Mouse (Mus musculus) liver, embryonic 14.5 days (tissue): Measurements from ENCODE around the gene Snrnp35. TPM values are rescaled to one million over a fixed set of nuclear protein-coding genes. Genes with fewer than 3 reads are reported as not detected.

Experiments used
- ATAC-seq: fragments of 200-750 bp; cut with Nextera tagmentation; 2 replicates; pipeline ENCODE4 v1.8.0; 2017; ENCODE audit warnings: moderate number of reproducible peaks, mild to moderate bottlenecking, moderate library complexity; ENCODE audit not compliant: insufficient read depth
- DNase-seq, 3 experiments: peaks; one replicate each; pipeline ENCODE4 v3.0.0-alpha.2; 2012 to 2013; ENCODE audit warnings: low read depth in 3 of 3, low spot score in 3 of 3
- H3K27ac ChIP-seq: fragments of 300-500 bp; sonication (generic); 2 replicates; pipeline ENCODE4 v1.5.1; 2014; ENCODE audit warnings: moderate library complexity, mild to moderate bottlenecking, control low read depth, inconsistent platforms
- H3K27me3 ChIP-seq: fragments of 300-500 bp; sonication (generic); 2 replicates; pipeline ENCODE4 v1.6.1; 2014; ENCODE audit warnings: mild to moderate bottlenecking, low read length, moderate library complexity; ENCODE audit not compliant: control insufficient read depth, insufficient read depth
- H3K36me3 ChIP-seq: fragments of 300-500 bp; sonication (generic); replicated peaks from 2 replicates; pipeline ENCODE4 v1.6.1; 2014; ENCODE audit warnings: low read depth; ENCODE audit not compliant: control insufficient read depth, insufficient read depth
- H3K4me1 ChIP-seq, 2 experiments: fragments of 200-500 bp in 1 of 2; fragments of 300-500 bp in 1 of 2; sonication (generic) in 1 of 2; replicated peaks; 2 replicates each; pipeline ENCODE4 v1.6.1; 2012 to 2014; ENCODE audit warnings: antibody characterized with exemption in 1 of 2, inconsistent platforms in 1 of 2, low read length in 1 of 2; ENCODE audit not compliant: control insufficient read depth in 2 of 2, insufficient read depth in 2 of 2
- H3K4me2 ChIP-seq: fragments of 300-500 bp; sonication (generic); 2 replicates; pipeline ENCODE4 v1.6.1; 2014; ENCODE audit warnings: low read depth, mild to moderate bottlenecking, control low read depth, moderate library complexity
- H3K4me3 ChIP-seq, 2 experiments: fragments of 200-500 bp in 1 of 2; fragments of 300-500 bp in 1 of 2; sonication (generic) in 1 of 2; 2 replicates each; pipeline ENCODE4 v1.5.1; 2012 to 2014; ENCODE audit warnings: low read depth in 2 of 2, low read length in 2 of 2, mild to moderate bottlenecking in 2 of 2, control low read depth in 1 of 2, inconsistent platforms in 1 of 2, moderate library complexity in 1 of 2; ENCODE audit not compliant: insufficient read depth in 1 of 2
- H3K9ac ChIP-seq: fragments of 300-500 bp; sonication (generic); replicated peaks from 2 replicates; pipeline ENCODE4 v1.6.1; 2014; ENCODE audit warnings: mild to moderate bottlenecking, control low read depth, moderate library complexity
- H3K9me3 ChIP-seq: fragments of 300-500 bp; sonication (generic); 2 replicates; pipeline ENCODE4 v1.6.1; 2016; ENCODE audit warnings: low read length, mixed read lengths; ENCODE audit not compliant: control insufficient read depth
- CTCF ChIP-seq: IDR thresholded peaks from 2 replicates; pipeline ENCODE4 v1.5.1; 2016; ENCODE audit warnings: antibody characterized with exemption, low read depth, control low read depth
- EP300 ChIP-seq: IDR thresholded peaks from 2 replicates; pipeline ENCODE4 v1.6.1; 2016; ENCODE audit warnings: antibody characterized with exemption, low read depth
- WGBS: fragments of 180-500 bp; shearing (Covaris S2); extraction: QIAGEN DNeasy Blood & Tissue Kit; methylation state at CpG from one replicate; pipeline ENCODE4 v1.1.7; 2014; ENCODE audit not compliant: insufficient replicate concordance; 5-methylcytosine and 5-hydroxymethylcytosine counted together
- polyA plus RNA-seq, 2 experiments: library from polyadenylated mRNA; depleted of rRNA in 1 of 2; stranded (reverse) in 1 of 2; unstranded in 1 of 2; fragments of >200 nt; fragmentation: Nextera tagmentation in 1 of 2; extraction: Ambion mirVana in 1 of 2; gene quantifications; 2 replicates each; pipeline versions ENCODE4 v1.2.1 to v1.2.3; 2012 to 2014

Gene Snrnp35
- polyA plus RNA-seq, 2 experiments = 5.8 to 7.4 TPM

DNA sequence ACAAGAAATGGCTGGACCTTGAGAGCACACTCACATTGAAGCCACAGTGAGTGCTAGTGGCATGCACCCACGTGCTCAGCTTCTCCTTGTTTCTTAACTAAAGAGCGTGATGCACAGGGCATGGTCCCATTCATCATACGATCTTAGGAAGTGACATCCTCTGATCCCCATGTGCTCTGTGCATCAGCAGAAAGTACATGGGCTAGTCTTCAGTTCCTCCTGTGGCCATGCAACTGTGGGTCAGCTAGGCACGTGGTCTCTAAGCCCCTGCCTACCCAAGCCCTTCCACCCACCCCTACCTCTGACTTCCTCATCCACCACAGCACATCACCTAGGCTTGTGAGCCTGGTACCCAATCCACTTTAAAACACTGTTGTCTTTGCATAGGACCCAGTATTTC, 9.7 kb downstream of the Snrnp35 start:
- no peak for ATAC-seq
- H3K4me2 ChIP-seq = no peak overlapping the region
- H3K36me3 ChIP-seq = no peaks in the 10 kb centered on the region
- no peak overlapping the region for H3K9ac ChIP-seq
- H3K27ac ChIP-seq = no peak overlapping the region
- H3K27me3 ChIP-seq = no peaks in the 10 kb centered on the region
- no peak for TF ChIP-seq EP300
- no peak for TF ChIP-seq CTCF
- no peak for DNase-seq
- H3K9me3 ChIP-seq = no peaks in the 10 kb centered on the region
- H3K4me3 ChIP-seq = no peak overlapping the region
- peaks cover 0 to 6% of the 10 kb centered on the region in 2 experiments; a peak in 2 of 4 replicates for H3K4me1 ChIP-seq
- 63% methylated on average over 4 of the region's 4 CpGs for WGBS

DNA sequence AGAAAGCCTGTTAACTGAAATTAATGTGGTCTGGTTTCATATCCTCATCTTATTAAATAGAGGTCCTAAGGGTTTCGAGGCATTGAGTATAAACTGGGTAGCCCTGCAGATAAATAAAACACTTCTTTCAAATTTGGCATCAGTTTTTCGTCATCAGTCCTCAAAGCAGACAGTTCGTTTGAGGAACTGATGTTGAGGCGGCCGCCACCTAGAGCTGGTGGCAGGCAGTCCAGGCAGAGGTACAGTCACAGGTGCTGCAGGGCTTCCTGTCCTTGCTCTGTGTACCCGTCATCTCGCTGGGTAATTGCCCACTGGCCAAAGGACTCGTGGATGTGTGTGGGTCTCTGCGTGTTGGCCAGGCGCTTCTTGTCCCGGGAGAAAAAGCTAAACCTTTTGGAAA, 10.5 kb downstream of the Snrnp35 start:
- H3K4me1 ChIP-seq = peaks cover 6 to 12% of the 10 kb centered on the region in 2 experiments; a peak in 3 of 4 replicates
- H3K4me2 ChIP-seq = no peak overlapping the region
- H3K36me3 ChIP-seq = no peaks in the 10 kb centered on the region
- no peak overlapping the region for H3K4me3 ChIP-seq
- ATAC-seq (no peak), DNase-seq (no peak)
- no peaks in the 10 kb centered on the region for H3K27me3 ChIP-seq
- H3K27ac ChIP-seq = no peak overlapping the region
- TF ChIP-seq CTCF (peak; percentile 33), EP300 (no peak)
- no peaks in the 10 kb centered on the region for H3K9me3 ChIP-seq
- H3K9ac ChIP-seq = no peak overlapping the region
- WGBS = 69% methylated on average over 11 of the region's 11 CpGs

DNA sequence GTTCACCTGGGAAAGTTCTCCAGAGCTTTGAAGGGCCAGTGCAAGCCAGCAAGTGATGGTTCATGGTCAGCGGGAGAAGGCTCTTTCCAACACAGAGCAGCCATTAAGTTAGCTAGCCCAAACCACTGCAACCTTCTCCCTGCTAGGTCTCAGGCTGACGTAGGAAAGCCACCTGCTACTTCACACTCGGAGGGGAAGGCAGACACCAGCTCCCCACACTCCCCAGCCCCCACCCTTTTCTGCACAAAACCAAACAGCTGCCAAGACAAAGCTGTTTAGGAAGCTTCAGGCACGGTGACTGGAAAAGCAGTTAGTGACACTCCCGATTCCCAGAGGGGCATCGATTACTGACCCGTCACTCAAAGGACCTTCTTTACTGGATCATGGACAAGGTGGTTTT, 12.6 kb downstream of the Snrnp35 start:
- WGBS = 60% methylated on average over 7 of the region's 7 CpGs
- Histone ChIP-seq H3K4me1 (peaks cover 13 to 21% of the 10 kb centered on the region in 2 experiments; a peak in 3 of 4 replicates), H3K4me2 (no peak overlapping the region)

GRCm38 (mm10) chr5:124496614-124497514, 13.9 kb downstream of the Snrnp35 start:
- Histone ChIP-seq H3K4me1 (peaks cover 13 to 21% of the 10 kb centered on the region in 2 experiments; a peak in 3 of 4 replicates), H3K27ac (no peak overlapping the region), H3K4me2 (peak overlapping the region; percentile 47), H3K4me3 (no peak overlapping the region), H3K27me3 (no peaks in the 10 kb centered on the region), H3K36me3 (no peaks in the 10 kb centered on the region), H3K9me3 (no peaks in the 10 kb centered on the region), H3K9ac (no peak overlapping the region; the same call in 1 of the 2 replicates)
- TF ChIP-seq CTCF (no peak), EP300 (no peak)
- DNase-seq (no peak), ATAC-seq (no peak)
- whole genome bisulfite sequencing = 38% methylated on average over 15 of the region's 15 CpGs

More for the DNA sequence above, 12.6 kb downstream of the Snrnp35 start:
- Histone ChIP-seq H3K4me3 (no peak overlapping the region), H3K27ac (no peak overlapping the region), H3K36me3 (no peaks in the 10 kb centered on the region), H3K9ac (no peak overlapping the region), H3K9me3 (no peaks in the 10 kb centered on the region), H3K27me3 (no peaks in the 10 kb centered on the region)
- no peak for DNase-seq
- TF ChIP-seq CTCF = no peak
- no peak for TF ChIP-seq EP300
- no peak for ATAC-seq

DNA sequence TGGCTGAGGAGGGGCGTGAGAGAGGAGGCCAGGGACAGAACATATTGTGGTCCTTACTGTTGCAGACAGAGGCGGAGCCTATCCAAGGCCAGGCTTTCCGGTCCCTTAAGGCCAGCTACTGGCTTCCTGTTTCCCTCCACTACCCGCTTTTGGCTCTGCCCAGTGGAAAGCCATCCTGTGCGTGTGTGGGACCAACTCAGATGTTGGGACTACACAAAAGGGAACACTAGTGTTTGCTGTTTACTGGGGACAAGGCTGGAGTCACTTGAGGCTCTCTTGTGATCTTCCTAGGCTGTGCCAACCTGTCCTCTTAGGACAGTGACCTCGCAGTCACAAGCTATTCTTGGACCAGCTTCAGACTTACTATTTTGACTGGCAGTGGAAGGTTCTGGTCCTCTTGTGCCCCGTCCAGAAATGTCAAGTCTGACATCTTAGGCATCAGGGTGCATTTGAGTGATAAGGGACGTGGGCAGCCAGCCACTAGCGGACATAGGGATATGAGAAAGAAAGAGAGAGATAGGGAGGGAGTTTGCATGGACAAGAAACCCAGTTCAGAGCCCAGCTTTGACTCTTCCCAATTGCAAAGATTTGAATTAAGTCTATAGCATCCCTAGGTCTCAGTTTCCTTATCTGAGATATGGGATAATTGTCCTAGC, 15.4 kb downstream of the Snrnp35 start:
- no peak overlapping the region for H3K4me3 ChIP-seq
- H3K4me1 ChIP-seq = peaks cover 13 to 21% of the 10 kb centered on the region in 2 experiments; a peak in 3 of 4 replicates
- no peaks in the 10 kb centered on the region for H3K27me3 ChIP-seq
- H3K36me3 ChIP-seq = no peaks in the 10 kb centered on the region
- no peak for DNase-seq
- TF ChIP-seq EP300 = no peak
- no peak overlapping the region for H3K27ac ChIP-seq
- WGBS = 20% methylated on average over 9 of the region's 9 CpGs
- ATAC-seq = peak; percentile 26; the same call in 1 of the 2 replicates
- no peak overlapping the region for H3K9ac ChIP-seq
- H3K9me3 ChIP-seq = no peaks in the 10 kb centered on the region
- H3K4me2 ChIP-seq = peak overlapping the region; percentile 8; the same call in 1 of the 2 replicates
